ENCODE assay signal across 22 mouse cellular contexts in the genomic region with DNA sequence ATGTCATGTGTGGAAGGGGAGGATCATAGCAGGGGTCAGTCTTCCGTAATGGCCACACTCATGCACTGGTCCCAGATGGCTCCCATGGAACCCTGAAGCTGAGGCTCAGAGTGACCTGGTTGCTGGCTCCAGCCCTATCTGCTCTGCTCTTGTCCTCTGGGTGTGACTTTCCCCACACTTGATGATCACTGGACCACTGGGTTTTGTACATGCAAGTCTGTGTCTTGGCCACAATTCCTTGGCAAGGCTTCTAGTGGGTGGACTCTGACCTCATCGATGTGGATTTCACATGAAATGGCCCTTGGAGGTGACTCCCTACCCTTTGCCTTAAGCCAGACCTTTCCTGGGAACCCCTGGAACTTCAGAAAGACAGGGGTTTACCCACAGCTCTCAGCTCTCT. TPM values are rescaled to one million over a fixed set of nuclear protein-coding genes. Genes with fewer than 3 reads are reported as not detected.
DNase-seq lines count a peak whose midpoint lies in the region; ATAC-seq and TF ChIP-seq lines count a peak whose summit lies in the region.
"Had no signal": no experiment of that assay in that cellular context is flagged by ENCODE, and none has a peak within 500 bp of the region (broad histone marks: within the 10 kb centered on the region; RNA-seq: fewer than 3 reads in every experiment).

No protein-coding gene starts in this region.

- DNase-seq in heart, adult 9 months (ENCODE audit: low spot score in 2 of 2) = peak; percentile 74 to 78
- DNase-seq in heart, embryonic 10.5 days (ENCODE audit: low spot score) = no peak
- peak; percentile 17 for DNase-seq in lung, postnatal 0 days (ENCODE audit: low spot score)
- DNase-seq in lung, adult 2 months = no peak
- DNase-seq in gastrocnemius, postnatal 25 days = peak; percentile 66
- DNase-seq in stomach, postnatal 0 days (ENCODE audit: low spot score) = no peak
- DNase-seq in frontal cortex, postnatal 14 days (ENCODE audit: low spot score in 2 of 2) = no peak
- DNase-seq: adrenal gland, postnatal 10 days; B cell, adult 2 months; cerebellum, adult 11 months; cerebellum, postnatal 25 days; right cerebral cortex, postnatal 14 days; thymus, postnatal 36 days had no signal

- H3K27ac ChIP-seq in heart, embryonic 10.5 days = no peak overlapping the region
- no peak overlapping the region for H3K27ac ChIP-seq in lung, postnatal 0 days (ENCODE audit: low read length)
- H3K27ac ChIP-seq in stomach, postnatal 0 days (replicated peaks) = no peak overlapping the region
- H3K27ac ChIP-seq: forebrain, embryonic 12.5 days; hindbrain, embryonic 14.5 days; liver, embryonic 14.5 days; macrophage; midbrain, embryonic 13.5 days had no signal

- peak overlapping the region; percentile 5; the same call in 1 of the 2 replicates for H3K4me2 ChIP-seq in lung, postnatal 0 days (replicated peaks; ENCODE audit: low read depth, low read length)
- 0 out of 2 replicates have a peak overlapping the region, but pooled peaks have one; percentile 11 for H3K4me2 ChIP-seq in stomach, postnatal 0 days (replicated peaks; ENCODE audit: low read depth)
- H3K4me2 ChIP-seq: forebrain, embryonic 12.5 days; hindbrain, embryonic 14.5 days; midbrain, embryonic 13.5 days had no signal

- H3K9ac ChIP-seq in lung, postnatal 0 days (replicated peaks; ENCODE audit: low read depth) = no peak overlapping the region
- no peak overlapping the region for H3K9ac ChIP-seq in stomach, postnatal 0 days (ENCODE audit: low read length)
- H3K9ac ChIP-seq: forebrain, embryonic 12.5 days; hindbrain, embryonic 14.5 days; liver, embryonic 14.5 days; midbrain, embryonic 13.5 days had no signal

- H3K36me3 ChIP-seq in heart, embryonic 10.5 days = no peaks in the 10 kb centered on the region
- H3K36me3 ChIP-seq in lung, postnatal 0 days (ENCODE audit: insufficient read depth, low read length) = no peaks in the 10 kb centered on the region
- no peaks in the 10 kb centered on the region for H3K36me3 ChIP-seq in stomach, postnatal 0 days (ENCODE audit: control insufficient read depth, insufficient read depth, low read length)
- H3K36me3 ChIP-seq: forebrain, embryonic 12.5 days; midbrain, embryonic 13.5 days had no signal

- 0 out of 2 replicates have a peak, but pooled peaks cover 8% of the 10 kb centered on the region for H3K4me1 ChIP-seq in heart, embryonic 10.5 days
- H3K4me1 ChIP-seq in lung, postnatal 0 days (ENCODE audit: insufficient read depth, low read depth, low read length) = peaks cover 7% of the 10 kb centered on the region
- peaks cover under 1% of the 10 kb centered on the region; the same call in 1 of the 2 replicates for H3K4me1 ChIP-seq in lung, adult 2 months (ENCODE audit: control insufficient read depth, insufficient read depth, low read length)
- H3K4me1 ChIP-seq in stomach, postnatal 0 days (replicated peaks; ENCODE audit: control insufficient read depth, insufficient read depth) = no peaks in the 10 kb centered on the region
- H3K4me1 ChIP-seq: forebrain, embryonic 12.5 days; midbrain, embryonic 13.5 days had no signal

- 85% methylated on average over 2 of the region's 2 CpGs for whole genome bisulfite sequencing in heart, embryonic 10.5 days
- WGBS in lung, postnatal 0 days = 63% methylated on average over 2 of the region's 2 CpGs
- WGBS in lung, adult 2 months = 59% methylated on average over 2 of the region's 2 CpGs
- WGBS in stomach, postnatal 0 days = 79% methylated on average over 2 of the region's 2 CpGs

- TF ChIP-seq POLR2A in lung, adult 2 months (IDR thresholded peaks at IDR 0.05; ENCODE audit: borderline replicate concordance, extremely low read depth, low read depth, low read length) = no peak

- no peak for TF ChIP-seq CTCF in lung, postnatal 0 days (IDR thresholded peaks at IDR 0.05)
- TF ChIP-seq CTCF in lung, adult 2 months (IDR thresholded peaks at IDR 0.05; ENCODE audit: insufficient read depth, low read length) = no peak
- no peak for TF ChIP-seq CTCF in stomach, postnatal 0 days (IDR thresholded peaks at IDR 0.05; ENCODE audit: low read depth)

- TF ChIP-seq EP300 in lung, postnatal 0 days (IDR thresholded peaks at IDR 0.05) = no peak
- TF ChIP-seq EP300 in stomach, postnatal 0 days (optimal IDR thresholded peaks at IDR 0.05) = no peak

- H3K27me3 ChIP-seq in heart, embryonic 10.5 days (ENCODE audit: insufficient read depth, poor library complexity, severe bottlenecking) = peaks cover 9% of the 10 kb centered on the region
- no peaks in the 10 kb centered on the region for H3K27me3 ChIP-seq in lung, postnatal 0 days (replicated peaks; ENCODE audit: insufficient read depth, low read length)
- H3K27me3 ChIP-seq in stomach, postnatal 0 days (ENCODE audit: control insufficient read depth, insufficient read depth, low read length) = no peaks in the 10 kb centered on the region
- H3K27me3 ChIP-seq: forebrain, embryonic 12.5 days had no signal

- no peaks in the 10 kb centered on the region for H3K9me3 ChIP-seq in heart, embryonic 10.5 days
- no peaks in the 10 kb centered on the region for H3K9me3 ChIP-seq in lung, postnatal 0 days (ENCODE audit: low read length)
- no peaks in the 10 kb centered on the region for H3K9me3 ChIP-seq in stomach, postnatal 0 days (ENCODE audit: control insufficient read depth, low read length)
- H3K9me3 ChIP-seq: forebrain, embryonic 12.5 days; midbrain, embryonic 13.5 days had no signal

- H3K4me3 ChIP-seq in heart, embryonic 10.5 days = no peak overlapping the region
- no peak overlapping the region for H3K4me3 ChIP-seq in lung, postnatal 0 days (ENCODE audit: low read depth, low read length)
- H3K4me3 ChIP-seq in lung, adult 2 months (replicated peaks; ENCODE audit: extremely low read depth, low read depth, low read length) = no peak overlapping the region
- no peak overlapping the region for H3K4me3 ChIP-seq in stomach, postnatal 0 days (ENCODE audit: low read depth, low read length)
- H3K4me3 ChIP-seq: forebrain, embryonic 12.5 days; midbrain, embryonic 13.5 days had no signal

- no peak for ATAC-seq in lung, postnatal 0 days
- no peak for ATAC-seq in stomach, postnatal 0 days (ENCODE audit: low FRiP score, low TSS enrichment)
- ATAC-seq: intestine, embryonic 16.5 days; midbrain, embryonic 13.5 days had no signal

RNA-seq across cellular contexts. Expression of a gene that starts 2.4 kb away (rescaled TPM):
- polyA plus RNA-seq in heart, embryonic 10.5 days (2016; fragmentation: Nextera tagmentation; extraction: Ambion mirVana) = not detected in 2 replicates
- polyA plus RNA-seq in lung, postnatal 0 days (2015; fragmentation: Nextera tagmentation; extraction: Ambion mirVana) = 84.7 and 86.6 TPM in 2 replicates
- 151 and 180 TPM in 2 replicates for polyA plus RNA-seq in lung, adult 2 months (2012; rRNA removed)
- 10 to 100 TPM; 44.1 to 65.2 TPM for total RNA-seq in gastrocnemius, postnatal 25 days (2021)
- polyA plus RNA-seq in stomach, postnatal 0 days (2015; fragmentation: Nextera tagmentation; extraction: Ambion mirVana) = 13.9 and 17.1 TPM in 2 replicates
- polyA plus RNA-seq: heart, embryonic 14.5 days; limb, embryonic 11.5 days; macrophage; midbrain, embryonic 13.5 days; neural tube, embryonic 14.5 days had no signal

RNA-seq across cellular contexts. Expression of a gene that starts 40.1 kb away (rescaled TPM):
- polyA plus RNA-seq in heart, embryonic 10.5 days (2016; fragmentation: Nextera tagmentation; extraction: Ambion mirVana) = 102 and 138 TPM in 2 replicates
- polyA plus RNA-seq in lung, postnatal 0 days (2015; fragmentation: Nextera tagmentation; extraction: Ambion mirVana) = 139 and 145 TPM in 2 replicates
- polyA plus RNA-seq in lung, adult 2 months (2012; rRNA removed) = 57.4 and 80.6 TPM in 2 replicates
- 10 to 100 TPM; 17.3 to 19.6 TPM for total RNA-seq in gastrocnemius, postnatal 25 days (2021)
- 73.1 and 73.5 TPM in 2 replicates for polyA plus RNA-seq in stomach, postnatal 0 days (2015; fragmentation: Nextera tagmentation; extraction: Ambion mirVana)

RNA-seq across cellular contexts. Expression of a gene that starts 40.1 kb away (rescaled TPM):
- 63.7 and 63.9 TPM in 2 replicates for polyA plus RNA-seq in heart, embryonic 10.5 days (2016; fragmentation: Nextera tagmentation; extraction: Ambion mirVana)
- polyA plus RNA-seq in lung, postnatal 0 days (2015; fragmentation: Nextera tagmentation; extraction: Ambion mirVana) = 127 and 130 TPM in 2 replicates
- 253 and 404 TPM in 2 replicates for polyA plus RNA-seq in lung, adult 2 months (2012; rRNA removed)
- total RNA-seq in gastrocnemius, postnatal 25 days (2021) = 10 to 100 TPM; 48.5 to 49.5 TPM
- 64.7 and 65.7 TPM in 2 replicates for polyA plus RNA-seq in stomach, postnatal 0 days (2015; fragmentation: Nextera tagmentation; extraction: Ambion mirVana)

Comparison
In these comparisons a context has a peak if more than half of its experiments do, and no peak if none do; other contexts are left out.
1. DNase-seq: peak in heart, adult 9 months (2 of 2), lung, postnatal 0 days (single experiment) and gastrocnemius, postnatal 25 days (single experiment); none in heart, embryonic 10.5 days (single experiment), lung, adult 2 months (single experiment), stomach, postnatal 0 days (single experiment) and frontal cortex, postnatal 14 days (0 of 2).
2. RNA of a gene that starts 2.4 kb away (polyA plus RNA-seq): 151 to 180 TPM in lung, adult 2 months, 84.7 to 86.6 TPM in lung, postnatal 0 days and 13.9 to 17.1 TPM in stomach, postnatal 0 days; not detected in heart, embryonic 10.5 days; every median in the first group is over 10 times any median in the second.